Mouse (Mus musculus): ENCODE data around the gene Mthfd2l. TPM values are rescaled to one million over a fixed set of nuclear protein-coding genes. Genes with fewer than 3 reads are reported as not detected.

Mthfd2l gene
- polyA plus RNA-seq, 1 experiment: 61.1 TPM

Other genes with a start within 250 kb of the Mthfd2l start
- 0.24 TPM in 1 of 2 replicates, not detected in the other for gene Cxcl5, start 171.8 kb upstream of the Mthfd2l start, polyA plus RNA-seq (2012; rRNA removed)
- gene Ppbp, start 162.6 kb upstream of the Mthfd2l start, polyA plus RNA-seq (2012; rRNA removed): 1.0 and 1.9 TPM in 2 replicates
- gene Pf4, start 158.7 kb upstream of the Mthfd2l start, polyA plus RNA-seq (2012; rRNA removed): 65.0 and 73.0 TPM in 2 replicates
- gene Cxcl3, start 145.0 kb upstream of the Mthfd2l start, polyA plus RNA-seq (2012; rRNA removed): 0.50 TPM in 1 of 2 replicates, not detected in the other
- 0.06 TPM in 1 of 2 replicates, not detected in the other for gene Cxcl15, start 136.6 kb upstream of the Mthfd2l start, polyA plus RNA-seq (2012; rRNA removed)
- gene Cxcl1, start 39.9 kb upstream of the Mthfd2l start, polyA plus RNA-seq (2012; rRNA removed): 0.69 and 5.4 TPM in 2 replicates
- gene Cxcl2, start 27.2 kb upstream of the Mthfd2l start, polyA plus RNA-seq (2012; rRNA removed): 1.4 TPM in 1 of 2 replicates, not detected in the other
- gene Epgn, start 96.3 kb downstream of the Mthfd2l start, polyA plus RNA-seq (2012; rRNA removed): 0.06 and 0.11 TPM in 2 replicates
- gene Ereg, start 143.5 kb downstream of the Mthfd2l start, polyA plus RNA-seq (2012; rRNA removed): 0.03 and 0.04 TPM in 2 replicates
- 0.19 TPM in 1 of 2 replicates, not detected in the other for gene Areg, start 208.5 kb downstream of the Mthfd2l start, polyA plus RNA-seq (2012; rRNA removed)